Mouse (Mus musculus) hindlimb bud, embryonic 11.5 days (tissue): ENCODE results near the gene Pomp.

Experiments
- DNase-seq: peaks from one replicate; pipeline ENCODE4 v3.0.0-alpha.2; 2012; ENCODE audit warnings: low read depth, low spot score; ENCODE audit errors: extremely low spot score

Gene Pomp

DNA sequence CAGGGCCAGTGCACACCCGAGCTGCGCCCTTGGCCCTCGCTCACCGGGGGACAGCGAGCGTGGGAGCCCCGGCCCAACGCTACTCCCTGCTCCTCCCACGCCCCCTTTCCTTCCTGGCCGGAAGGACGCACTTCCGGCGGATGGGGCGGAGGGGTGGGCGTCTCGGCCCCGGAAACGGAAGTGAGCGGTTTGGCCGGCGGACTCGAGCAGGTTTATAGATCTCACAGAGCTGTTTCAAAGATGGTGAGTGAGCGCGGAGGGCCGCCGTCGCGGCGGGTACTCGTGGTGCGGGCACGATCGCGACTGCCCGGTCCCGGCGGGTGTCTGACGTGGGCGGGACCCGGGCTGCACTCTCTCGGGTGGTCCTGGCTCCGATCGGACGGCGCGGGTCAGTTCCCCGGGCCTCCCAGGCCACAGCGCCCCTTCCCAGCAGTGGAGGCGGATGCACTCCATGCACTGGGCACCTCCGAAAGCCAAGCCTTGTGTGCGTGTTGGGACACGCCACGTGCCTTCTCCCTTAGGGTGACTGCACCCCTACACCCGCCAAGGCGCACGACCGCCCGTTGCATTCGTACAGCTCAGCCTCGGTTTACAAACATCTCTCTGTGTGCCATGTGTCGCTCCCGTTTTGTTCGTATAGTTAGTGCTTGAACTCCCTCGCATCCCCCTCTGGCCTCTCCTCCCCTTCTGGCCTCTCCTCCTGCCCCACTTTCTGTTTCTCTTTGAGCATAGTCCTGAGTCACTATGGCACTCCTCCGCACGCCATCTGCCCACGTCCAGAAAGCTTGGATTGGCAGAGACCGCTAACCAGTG is at the start of gene Pomp:
Pomp (plus strand) TSS at position 13 of the 813 bp plus-strand sequence.
- DNase-seq = peak; percentile 42

GRCm38 (mm10) chr5:147812255-147813040 is 47.8 kb upstream of the Pomp start:
- no peak for DNase-seq

GRCm38 (mm10) chr5:147814971-147815370 is 45.3 kb upstream of the Pomp start:
- no peak for DNase-seq

GRCm38 (mm10) chr5:147815592-147815991 is 44.7 kb upstream of the Pomp start:
- DNase-seq = no peak

DNA sequence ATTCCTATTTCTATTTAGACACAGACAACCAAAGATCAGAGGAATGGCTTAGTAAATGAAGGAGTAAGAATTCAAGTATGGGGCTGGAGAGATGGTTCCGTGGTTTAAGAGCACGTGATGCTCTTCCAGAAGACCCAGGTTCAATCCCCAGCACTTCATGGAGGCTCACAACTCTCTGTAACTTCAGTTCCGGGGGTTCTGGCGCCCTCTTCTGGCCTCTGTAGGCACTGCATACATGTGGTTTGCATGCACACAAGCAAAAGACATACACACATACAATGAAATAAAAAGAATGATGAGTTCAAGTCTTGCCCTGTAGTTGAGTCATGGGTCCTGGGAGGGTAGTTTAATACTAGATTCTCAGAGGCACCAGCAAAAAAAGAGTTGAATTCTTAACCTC is 43.8 kb upstream of the Pomp start:
- DNase-seq = no peak

- no peak for DNase-seq
Observed at GRCm38 (mm10) chr5:147817747-147818496, 42.3 kb upstream of the Pomp start.

GRCm38 (mm10) chr5:147818866-147819265 is 41.4 kb upstream of the Pomp start:
- no peak for DNase-seq

GRCm38 (mm10) chr5:147819895-147820294 is 40.4 kb upstream of the Pomp start:
- no peak for DNase-seq

DNA sequence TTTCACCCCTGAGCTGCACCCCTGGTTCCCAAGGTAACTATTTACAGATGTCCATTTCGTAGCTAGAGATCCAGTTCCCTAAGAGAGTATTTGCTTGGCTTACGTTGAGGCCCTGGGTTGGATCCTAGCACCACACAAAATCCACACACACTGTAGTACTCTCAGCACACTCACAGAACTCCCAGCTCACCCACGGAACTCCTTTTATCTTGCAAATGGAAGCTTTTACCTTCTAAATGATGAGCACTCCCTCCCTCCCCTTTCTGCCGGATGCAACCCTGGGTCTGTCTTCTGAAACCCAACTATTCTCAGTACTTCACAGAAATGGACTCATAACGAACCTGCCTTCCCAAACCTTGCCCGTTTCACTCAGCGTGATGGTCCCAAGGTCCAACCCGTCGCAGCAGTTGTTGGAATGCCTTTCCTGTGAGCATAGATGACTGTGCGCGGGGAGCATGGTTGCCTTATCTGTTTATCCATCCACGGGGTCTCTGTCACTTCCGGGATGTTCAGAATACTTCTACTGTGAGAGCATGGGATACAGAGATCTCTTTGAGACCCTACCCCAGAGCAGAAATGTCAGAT is 36.1 kb upstream of the Pomp start:
- no peak for DNase-seq

- DNase-seq = no peak
Observed at GRCm38 (mm10) chr5:147825375-147825969, 34.8 kb upstream of the Pomp start.

GRCm38 (mm10) chr5:147826091-147826490 is 34.2 kb upstream of the Pomp start:
- no peak for DNase-seq

DNA sequence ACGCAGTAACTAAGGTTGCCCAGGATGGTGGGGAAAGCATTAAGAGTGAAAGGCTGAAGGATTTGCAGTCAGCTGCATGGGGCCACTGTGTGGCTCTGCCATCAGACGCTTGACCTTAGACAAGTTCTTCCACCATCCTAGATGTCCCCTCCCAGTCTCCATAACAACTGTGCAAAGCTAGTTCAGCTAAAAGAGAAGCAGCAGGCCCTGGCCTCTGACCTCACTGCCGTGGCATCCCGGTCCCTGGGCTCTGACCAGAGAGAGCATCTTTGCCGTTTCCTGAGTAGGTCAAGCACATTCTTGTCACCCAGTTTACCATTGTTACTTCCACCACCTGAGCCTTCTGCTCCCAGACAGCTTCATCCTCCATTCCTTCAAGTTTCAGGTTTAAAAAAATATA is 33.7 kb upstream of the Pomp start:
- no peak for DNase-seq

GRCm38 (mm10) chr5:147828846-147829245 is 31.4 kb upstream of the Pomp start:
- no peak for DNase-seq

- no peak for DNase-seq
Observed at GRCm38 (mm10) chr5:147832842-147833241, 27.4 kb upstream of the Pomp start.

- no peak for DNase-seq
Observed at GRCm38 (mm10) chr5:147834841-147835500, 25.3 kb upstream of the Pomp start.

DNA sequence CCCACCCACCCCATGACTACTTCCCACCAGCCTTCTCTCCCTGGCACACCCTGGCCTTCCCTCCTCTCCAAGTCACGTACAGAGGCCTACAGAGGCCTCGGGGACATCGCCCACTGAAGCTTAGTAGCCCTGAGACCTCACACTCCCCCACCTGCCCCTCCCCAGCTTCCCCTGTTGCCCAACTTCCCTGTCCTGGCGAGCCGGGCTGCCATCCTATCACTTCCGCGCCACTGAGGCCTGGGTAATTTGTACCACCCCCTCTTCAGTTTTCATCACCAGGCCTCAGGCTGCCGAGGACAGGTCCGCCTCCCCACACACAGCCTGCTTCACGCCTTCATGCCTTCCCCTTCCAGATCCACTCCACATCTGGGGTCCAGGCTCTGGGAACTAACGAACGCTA is 20.8 kb upstream of the Pomp start:
- no peak for DNase-seq

GRCm38 (mm10) chr5:147843340-147843739 is 16.9 kb upstream of the Pomp start:
- no peak for DNase-seq

- DNase-seq = no peak
Observed at GRCm38 (mm10) chr5:147845319-147845718, 14.9 kb upstream of the Pomp start.

DNA sequence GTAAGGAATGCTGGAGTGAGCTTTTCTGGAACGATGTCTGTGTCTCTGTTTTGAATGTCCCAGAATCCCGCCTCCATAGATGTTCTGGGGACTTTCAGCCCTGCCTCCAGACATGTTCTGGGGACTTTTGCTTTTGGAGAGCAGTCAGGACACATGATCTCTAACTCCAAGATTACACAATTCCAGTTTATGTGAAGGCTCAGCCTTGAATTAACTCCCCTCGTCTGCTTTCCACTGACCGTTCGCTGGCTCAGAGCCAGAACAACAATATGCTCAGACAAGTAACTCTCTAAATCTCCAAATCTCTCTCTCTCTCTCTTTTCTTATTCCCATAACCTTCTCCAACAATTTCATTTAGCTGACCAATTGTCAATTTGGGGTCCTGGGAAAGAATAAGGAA is 12.9 kb upstream of the Pomp start:
- no peak for DNase-seq

DNA sequence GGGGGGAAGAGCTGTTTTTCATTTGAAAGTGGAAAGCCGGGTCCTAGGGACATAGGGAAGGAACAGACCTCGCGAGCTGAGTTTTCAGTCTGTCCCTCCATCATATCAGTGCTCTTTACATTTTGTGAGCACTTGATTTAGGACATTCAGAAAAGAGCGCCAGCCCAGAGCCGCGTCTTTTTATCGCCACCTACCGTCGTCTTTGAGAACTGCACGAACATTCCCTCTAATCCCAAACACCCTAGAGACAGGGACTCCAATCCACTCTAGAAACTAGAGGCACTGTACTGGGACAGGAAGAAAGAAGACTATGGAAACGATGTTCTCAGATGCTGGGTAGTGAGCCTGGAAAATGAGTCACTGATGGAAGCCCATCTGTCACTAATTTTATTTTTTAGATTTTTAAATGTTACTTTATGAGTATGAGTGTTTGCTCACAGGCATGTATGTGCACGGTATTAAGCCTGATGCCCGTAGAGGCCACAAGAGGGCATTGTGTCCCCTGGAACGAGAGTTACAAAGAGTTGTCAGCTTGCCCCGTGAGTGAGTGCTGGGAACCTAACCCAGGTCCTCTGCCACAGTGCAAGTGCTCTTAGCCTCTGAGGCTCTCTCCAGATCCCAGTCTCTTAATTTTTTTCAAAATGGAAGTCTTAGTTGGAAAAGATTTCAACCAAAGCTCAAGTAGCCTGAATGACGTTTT is 11.9 kb upstream of the Pomp start:
- peak; percentile 46 for DNase-seq
